Mouse (Mus musculus) heart, adult 18-20 months (tissue): ENCODE results near the gene Gstk1. TPM values are rescaled to one million over a fixed set of nuclear protein-coding genes. Genes with fewer than 3 reads are reported as not detected.

Experiments used
- DNase-seq, 2 experiments: peaks; one replicate each; pipeline ENCODE4 v3.0.0; 2021 to 2022; ENCODE audit warnings: mixed read lengths in 1 of 2
- long read RNA-seq, 2 experiments: library from polyadenylated mRNA; stranded (forward); transcript quantifications; one replicate each; pipeline ENCODE4 v2.0.0; 2021
- total RNA-seq, 2 experiments: library from RNA; stranded (reverse); gene quantifications; 2 replicates each; pipeline ENCODE4 v1.2.3; 2021

Gene Gstk1
- total RNA-seq, result 100 to 1,000 TPM; 151 to 158 TPM
- long read RNA-seq, experiment 1, transcript Gstk1-201 (8 exons, 930 nt), result major isoform, 85 of 107 reads
- long read RNA-seq, experiment 1, partial matches to known transcripts, result 18 of 107 reads
- long read RNA-seq, experiment 1, other reads (novel, unspliced or antisense), result 4 of 107 reads
- long read RNA-seq, experiment 2, transcript Gstk1-201 (8 exons, 930 nt), result major isoform, 45 of 58 reads
- long read RNA-seq, experiment 2, partial matches to known transcripts, result 13 of 58 reads
- long read RNA-seq, experiment 2, other reads (novel, unspliced or antisense), result 0 of 58 reads

DNA sequence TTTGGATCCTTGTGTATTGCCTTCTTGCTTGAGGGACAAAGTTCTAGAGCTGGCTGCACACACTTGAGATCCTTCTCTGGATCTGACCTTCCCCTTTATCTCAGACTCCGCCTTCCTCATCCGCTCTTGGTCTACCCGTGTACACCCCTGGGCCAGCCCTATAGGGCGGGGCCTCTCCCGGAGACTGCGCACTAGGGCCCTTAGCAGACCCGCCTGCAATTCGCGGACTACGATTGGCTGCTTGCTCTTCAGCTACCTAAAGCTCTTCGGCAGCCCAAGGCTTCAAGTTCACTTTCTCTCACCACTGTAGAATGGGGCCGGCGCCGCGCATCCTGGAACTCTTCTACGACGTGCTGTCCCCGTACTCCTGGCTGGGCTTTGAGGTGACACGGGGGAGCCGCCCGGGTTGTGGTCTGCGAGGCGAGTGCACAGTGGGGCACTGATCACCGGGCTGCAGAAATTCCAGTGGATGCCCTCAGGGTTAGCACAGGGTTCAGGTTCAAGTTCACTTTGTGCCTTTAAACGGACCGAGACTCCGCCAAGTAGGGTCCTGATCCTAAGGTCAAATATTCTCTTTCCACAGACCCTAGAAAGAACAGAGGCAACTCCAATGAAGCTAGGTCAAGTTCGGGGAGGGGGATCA is at the start of gene Gstk1:
Gene Gstk1 (plus strand): TSS at position 225 of the 643 bp plus-strand sequence.
- peak; percentile 90 to 93 for DNase-seq

GRCm38 (mm10) chr6:42197710-42198109 is 48.0 kb upstream of the Gstk1 start:
- DNase-seq, result no peak

DNA sequence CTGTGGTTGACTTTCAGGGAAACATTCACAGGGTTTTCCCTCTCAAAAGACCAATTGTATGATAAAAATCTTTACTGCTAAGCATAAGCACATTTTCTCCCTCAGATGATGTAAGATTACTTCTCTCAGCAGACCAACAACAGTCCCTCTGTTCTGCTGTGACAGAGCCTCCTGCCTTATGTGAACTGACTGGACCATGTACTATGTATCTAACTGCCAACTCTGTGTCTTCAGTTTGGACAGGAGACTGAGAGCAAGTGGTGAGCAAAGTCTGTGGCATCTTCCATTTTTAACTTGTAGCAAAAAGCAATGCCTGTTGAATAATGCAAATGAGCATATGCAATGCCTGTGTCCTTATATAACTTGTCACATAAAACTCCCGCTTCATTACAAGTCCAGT is 46.2 kb upstream of the Gstk1 start:
- no peak for DNase-seq

GRCm38 (mm10) chr6:42215028-42215427 is 30.7 kb upstream of the Gstk1 start, which contains the start of gene Tas2r144:
Gene Tas2r144 (plus strand): TSS chr6:42215328.
- no peak for DNase-seq

- DNase-seq, result no peak
Measured at GRCm38 (mm10) chr6:42222286-42222685, 23.4 kb upstream of the Gstk1 start.

DNA sequence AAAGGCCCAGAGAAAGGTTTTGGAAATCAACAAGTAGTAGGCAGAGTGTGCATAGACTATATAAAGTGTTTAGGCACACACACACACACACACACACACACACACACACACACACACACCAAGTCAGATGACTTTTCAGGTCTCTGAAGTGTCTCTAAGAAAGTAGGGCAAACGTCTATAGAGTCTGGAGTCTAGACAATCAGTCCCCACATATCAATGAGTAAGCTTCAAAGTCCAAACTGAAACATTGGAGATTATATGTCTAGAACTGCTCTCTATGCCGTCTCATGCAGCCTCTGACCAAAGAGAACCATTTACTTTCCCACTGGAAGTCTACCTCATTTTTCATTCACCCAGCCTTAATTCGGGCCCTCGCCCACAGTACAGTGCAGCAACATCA is 20.7 kb upstream of the Gstk1 start:
- DNase-seq, result no peak

DNA sequence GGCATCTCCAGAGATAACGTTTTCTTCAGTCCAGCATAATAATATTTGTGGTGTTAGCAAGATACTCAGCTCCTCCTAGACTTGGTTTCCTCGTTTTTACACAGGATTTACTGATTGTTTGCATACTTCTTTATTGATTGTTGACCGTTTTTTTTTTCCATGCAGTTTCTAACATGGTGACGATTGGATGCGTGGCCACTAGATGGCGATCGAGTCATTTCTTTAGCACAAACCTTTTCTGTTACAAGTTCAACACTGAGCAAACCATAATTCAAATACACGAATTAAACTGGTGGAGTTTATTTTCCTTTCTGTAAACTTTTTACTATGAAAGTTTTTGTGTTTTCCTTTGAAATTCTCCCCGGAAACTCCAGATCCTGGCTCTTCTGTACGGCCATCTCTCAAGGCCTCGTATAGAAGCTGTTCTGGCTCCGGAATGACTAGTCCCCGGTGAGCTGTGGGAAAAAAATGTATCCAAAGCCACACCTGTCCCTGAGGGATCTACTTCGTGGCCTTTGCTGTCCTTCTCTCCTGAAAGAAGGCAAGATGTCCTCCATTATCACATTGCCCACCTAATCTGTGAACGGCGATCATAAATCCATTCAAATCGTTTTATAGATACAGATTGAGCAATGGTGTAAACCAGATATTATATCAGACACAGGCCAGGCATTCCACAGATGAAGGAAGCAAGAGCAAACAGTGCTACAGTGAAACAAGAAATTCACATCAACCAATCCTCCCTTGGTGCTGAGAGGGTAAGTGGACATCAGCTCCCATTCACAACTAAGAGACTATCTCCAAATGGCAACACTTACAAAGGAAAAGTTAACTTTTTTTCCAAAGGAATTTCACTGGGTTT is 18.3 kb upstream of the Gstk1 start:
- peak; percentile 45 to 87 for DNase-seq

GRCm38 (mm10) chr6:42229610-42230009 is 16.1 kb upstream of the Gstk1 start:
- DNase-seq, result no peak

- no peak for DNase-seq
Measured at GRCm38 (mm10) chr6:42231191-42231590, 14.5 kb upstream of the Gstk1 start.

GRCm38 (mm10) chr6:42237276-42237805 is 8.4 kb upstream of the Gstk1 start:
- no peak for DNase-seq

DNA sequence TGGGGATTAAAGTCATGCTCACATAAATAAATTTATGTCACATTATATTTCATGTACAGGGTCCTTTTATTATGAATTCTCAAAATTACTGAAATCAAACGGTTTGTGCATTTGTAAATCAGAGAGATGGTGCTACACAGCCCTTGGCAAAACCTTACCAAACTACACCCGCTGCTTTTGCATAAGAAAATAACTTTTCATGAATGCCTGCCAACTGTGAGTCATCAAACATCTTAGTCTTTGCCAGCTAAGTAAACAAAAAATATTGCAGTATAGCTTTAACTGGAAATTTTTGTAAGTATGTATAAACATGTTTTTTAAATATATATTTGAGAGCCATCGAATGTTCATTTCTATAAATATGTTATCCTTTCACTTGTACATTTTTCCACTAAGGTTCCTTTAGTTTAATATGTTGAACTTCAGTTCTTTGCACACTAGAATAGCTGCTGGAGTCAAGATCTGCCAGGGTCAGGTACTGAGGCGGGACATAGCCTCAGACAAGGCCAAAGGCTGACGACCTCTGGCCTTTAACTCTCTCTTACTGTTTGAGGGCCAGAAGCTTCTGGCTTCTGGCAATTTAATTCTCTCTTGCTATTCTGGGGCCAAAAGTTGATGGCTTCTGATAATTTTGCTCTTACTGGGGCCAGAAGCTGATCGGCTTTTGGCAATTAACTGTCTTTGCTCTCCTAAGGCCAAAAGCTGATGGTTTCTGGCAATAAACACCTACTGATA is 4.3 kb upstream of the Gstk1 start:
- DNase-seq, result peak; percentile 25 to 46

- DNase-seq, result peak; percentile 12 to 21
Measured at GRCm38 (mm10) chr6:42247173-42247572, 1.4 kb downstream of the Gstk1 start.

DNA sequence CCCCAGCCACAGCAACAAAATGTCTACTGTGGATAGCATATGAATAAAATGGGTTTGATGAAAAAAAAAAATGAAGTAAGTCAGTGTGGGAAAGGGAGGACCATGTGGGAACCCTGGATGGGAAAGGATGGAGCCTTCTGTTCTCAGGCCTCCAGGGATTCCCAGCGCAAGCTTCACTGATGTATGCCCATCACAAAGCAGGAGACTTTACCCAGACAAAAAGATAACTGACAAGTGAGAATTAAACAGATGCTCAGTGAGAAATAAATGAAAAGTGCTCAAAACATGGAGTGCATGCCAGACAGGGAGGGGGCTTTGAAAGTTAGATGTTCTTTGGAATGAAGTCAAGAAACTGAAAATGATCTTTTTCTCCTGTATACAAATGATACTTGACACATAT is 2.2 kb downstream of the Gstk1 start:
- DNase-seq, result no peak

DNA sequence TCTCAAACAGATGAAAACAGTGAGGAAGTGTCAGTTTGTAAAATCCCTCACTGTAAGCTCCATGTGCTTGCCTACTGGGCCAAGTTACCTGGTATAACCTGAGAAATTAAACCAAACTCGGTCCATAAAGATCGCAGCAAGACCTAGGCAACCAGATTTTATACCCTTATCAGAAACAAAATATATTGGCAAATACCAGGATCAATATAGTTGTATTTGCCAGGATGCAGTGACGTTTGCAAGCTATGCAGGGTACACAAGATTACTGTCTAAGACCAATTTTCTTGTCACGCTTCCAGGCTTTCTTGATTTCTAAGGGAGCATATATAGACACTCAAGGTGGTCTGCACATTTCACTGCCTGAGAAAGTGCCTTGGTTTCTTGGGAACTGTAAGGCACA is 6.1 kb downstream of the Gstk1 start:
- no peak for DNase-seq

GRCm38 (mm10) chr6:42253103-42253502 is 7.4 kb downstream of the Gstk1 start:
- no peak for DNase-seq

- peak; percentile 54 to 76 for DNase-seq
Measured at GRCm38 (mm10) chr6:42257303-42257863, 11.6 kb downstream of the Gstk1 start.

GRCm38 (mm10) chr6:42260430-42260829 is 14.7 kb downstream of the Gstk1 start:
- no peak for DNase-seq

DNA sequence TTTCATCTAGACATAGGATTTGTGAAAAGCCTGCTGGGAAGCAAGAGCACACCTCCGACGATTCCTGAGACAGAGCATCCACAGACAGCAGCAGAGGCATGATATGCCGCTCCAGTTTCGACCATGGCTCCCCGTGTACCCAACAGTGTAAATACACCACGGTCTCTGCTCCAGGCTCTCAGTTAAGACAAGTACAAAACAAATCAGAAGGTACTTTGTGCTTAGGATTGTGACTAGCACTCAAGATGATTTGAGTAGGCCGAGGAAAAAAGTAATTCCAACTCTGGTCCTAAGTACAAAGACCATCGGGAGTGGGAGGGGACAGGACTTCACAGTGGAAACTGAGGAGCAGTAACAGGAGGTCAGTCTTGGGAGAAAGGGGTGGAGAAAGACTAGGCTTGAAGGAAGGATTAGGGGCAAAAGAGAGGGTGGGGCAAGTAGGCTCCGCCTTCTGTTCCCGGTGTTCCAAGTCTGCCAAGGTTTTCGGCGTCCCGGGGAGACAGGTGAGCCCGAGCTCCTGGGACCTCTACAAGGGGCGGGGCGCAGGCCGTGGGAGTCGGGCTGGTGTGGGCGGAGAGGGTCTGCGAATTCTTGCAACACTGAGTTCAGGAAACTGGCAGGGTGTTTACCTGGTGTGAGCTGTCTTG is 15.9 kb downstream of the Gstk1 start, which contains the start of gene Tmem139:
Gene Tmem139 (plus strand): TSS at position 447 of the 647 bp plus-strand sequence.
- DNase-seq, result no peak

- DNase-seq, result peak; percentile 99
Measured at GRCm38 (mm10) chr6:42264626-42265312, 19.0 kb downstream of the Gstk1 start, which contains the start of gene Casp2. Gene Casp2 (plus strand): TSS chr6:42264985.
